Mouse (Mus musculus) hindbrain, postnatal 0 days (tissue): Measurements from ENCODE around the gene Mtf1. TPM values are rescaled to one million over a fixed set of nuclear protein-coding genes. Genes with fewer than 3 reads are reported as not detected.

Experiments
- ATAC-seq: fragments of 200-750 bp; cut with Nextera tagmentation; 2 replicates; pipeline ENCODE4 v1.8.0; 2017; ENCODE audit warnings: mild to moderate bottlenecking, moderate TSS enrichment, moderate library complexity
- DNase-seq: peaks from one replicate; pipeline ENCODE4 v3.0.0-alpha.2; 2015; ENCODE audit warnings: low spot score
- H3K27ac ChIP-seq: fragments of 300-500 bp; sonication (generic); 2 replicates; pipeline ENCODE4 v1.5.1; 2014; ENCODE audit warnings: mild to moderate bottlenecking
- H3K27me3 ChIP-seq: fragments of 300-500 bp; sonication (generic); 2 replicates; pipeline ENCODE4 v1.6.1; 2014; ENCODE audit warnings: low read length, mixed read lengths; ENCODE audit not compliant: insufficient read depth
- H3K36me3 ChIP-seq: fragments of 300-500 bp; sonication (generic); 2 replicates; pipeline ENCODE4 v1.6.1; 2014; ENCODE audit warnings: low read length, mixed read lengths; ENCODE audit not compliant: insufficient read depth
- H3K4me1 ChIP-seq: fragments of 300-500 bp; sonication (generic); 2 replicates; pipeline ENCODE4 v1.6.1; 2014; ENCODE audit warnings: antibody characterized with exemption, low read length, mixed read lengths; ENCODE audit not compliant: insufficient read depth
- H3K4me2 ChIP-seq: fragments of 300-500 bp; sonication (generic); 2 replicates; pipeline ENCODE4 v1.6.1; 2014; ENCODE audit warnings: low read depth, mild to moderate bottlenecking, low read length, moderate library complexity, mixed read lengths
- H3K4me3 ChIP-seq: fragments of 300-500 bp; sonication (generic); 2 replicates; pipeline ENCODE4 v1.5.1; 2014; ENCODE audit warnings: low read length
- H3K9ac ChIP-seq: fragments of 300-500 bp; sonication (generic); replicated peaks from 2 replicates; pipeline ENCODE4 v1.6.1; 2014; ENCODE audit warnings: mild to moderate bottlenecking, low read length, moderate library complexity, mixed read lengths
- H3K9me3 ChIP-seq: fragments of 300-500 bp; sonication (generic); 2 replicates; pipeline ENCODE4 v1.6.1; 2016; ENCODE audit warnings: low read length, mixed read lengths
- CTCF ChIP-seq: IDR thresholded peaks from 2 replicates; pipeline ENCODE4 v1.5.1; 2016; ENCODE audit warnings: antibody characterized with exemption, control low read depth, low read depth
- WGBS: fragments of 180-500 bp; shearing (Covaris S2); extraction: QIAGEN DNeasy Blood & Tissue Kit; methylation state at CpG from one replicate; pipeline ENCODE4 v1.1.7; 2014; 5-methylcytosine and 5-hydroxymethylcytosine counted together
- polyA plus RNA-seq: library from polyadenylated mRNA; unstranded; fragments of >200 nt; fragmentation: Nextera tagmentation; extraction: Ambion mirVana; gene quantifications from 2 replicates; pipeline ENCODE4 v1.2.1, GENCODE M21; 2015
- total RNA-seq: library from RNA; depleted of rRNA; stranded (reverse); fragments of >200 nt; gene quantifications from 2 replicates; pipeline ENCODE4 v1.2.3, GENCODE M21; 2014; rRNA removed

Gene Mtf1
- total and polyA plus RNA-seq, 2 experiments from 2014 or later: 7.7 to 24.7 TPM

GRCm38 (mm10) chr4:124893769-124894168 lies 91.9 kb downstream of the Mtf1 start:
- peaks cover 8% of the 10 kb centered on the region; the same call in 1 of the 2 replicates for H3K4me1 ChIP-seq
- 0 out of 2 replicates have a peak, but pooled peaks cover 6% of the 10 kb centered on the region for H3K27me3 ChIP-seq
- no peaks in the 10 kb centered on the region for H3K9me3 ChIP-seq
- 28% methylated on average over 6 of the region's 6 CpGs for WGBS
- no peak for DNase-seq
- H3K4me3 ChIP-seq: peak overlapping the region; percentile 43
- no peak for TF ChIP-seq CTCF
- H3K36me3 ChIP-seq: no peaks in the 10 kb centered on the region
- peak overlapping the region; percentile 60; the same call in 1 of the 2 replicates for H3K27ac ChIP-seq
- peak overlapping the region; percentile 68 for H3K4me2 ChIP-seq
- ATAC-seq: no peak
- peak overlapping the region; percentile 55 for H3K9ac ChIP-seq

- Histone ChIP-seq H3K27ac (peak overlapping the region; percentile 60; the same call in 1 of the 2 replicates), H3K9ac (peak overlapping the region; percentile 55), H3K9me3 (no peaks in the 10 kb centered on the region), H3K4me1 (peaks cover 8% of the 10 kb centered on the region; the same call in 1 of the 2 replicates), H3K4me2 (peak overlapping the region; percentile 68), H3K27me3 (0 out of 2 replicates have a peak, but pooled peaks cover 6% of the 10 kb centered on the region), H3K4me3 (peak overlapping the region; percentile 43), H3K36me3 (no peaks in the 10 kb centered on the region)
- under 1% methylated on average over 83 of the region's 83 CpGs for WGBS
- peak; percentile 84 for ATAC-seq
- TF ChIP-seq CTCF: peak; percentile 36
- peak; percentile 85 for DNase-seq
Observed at GRCm38 (mm10) chr4:124894508-124895428, 92.9 kb downstream of the Mtf1 start.

- no peak overlapping the region for H3K4me2 ChIP-seq
- H3K9me3 ChIP-seq: no peaks in the 10 kb centered on the region
- H3K27me3 ChIP-seq: 0 out of 2 replicates have a peak, but pooled peaks cover 6% of the 10 kb centered on the region
- H3K9ac ChIP-seq: no peak overlapping the region
- peaks cover 8% of the 10 kb centered on the region; the same call in 1 of the 2 replicates for H3K4me1 ChIP-seq
- TF ChIP-seq CTCF: no peak
- DNase-seq: no peak
- H3K36me3 ChIP-seq: no peaks in the 10 kb centered on the region
- H3K4me3 ChIP-seq: no peak overlapping the region
- WGBS: 30% methylated on average over 10 of the region's 10 CpGs
- H3K27ac ChIP-seq: no peak overlapping the region
- no peak for ATAC-seq
Observed at GRCm38 (mm10) chr4:124898428-124898827, 96.5 kb downstream of the Mtf1 start.

Other genes starting within 250 kb of the Mtf1 start
- 0.26 TPM in 1 of 2 replicates, not detected in the other for gene 3100002H09Rik, start 191.3 kb upstream of the Mtf1 start, total RNA-seq
- gene 3100002H09Rik, start 191.3 kb upstream of the Mtf1 start, polyA plus RNA-seq: 0.23 TPM in 1 of 2 replicates, not detected in the other
- gene Pou3f1, start 145.3 kb upstream of the Mtf1 start, total RNA-seq: 4.8 and 7.0 TPM in 2 replicates
- 4.1 and 6.3 TPM in 2 replicates for gene Pou3f1, start 145.3 kb upstream of the Mtf1 start, polyA plus RNA-seq
- gene Utp11, start 108.5 kb upstream of the Mtf1 start, total RNA-seq: 4.0 and 9.0 TPM in 2 replicates
- gene Utp11, start 108.5 kb upstream of the Mtf1 start, polyA plus RNA-seq: 31.2 and 39.0 TPM in 2 replicates
- gene Fhl3, start 101.4 kb upstream of the Mtf1 start, total RNA-seq: 7.1 and 7.3 TPM in 2 replicates
- gene Fhl3, start 101.4 kb upstream of the Mtf1 start, polyA plus RNA-seq: 2.5 and 3.1 TPM in 2 replicates
- gene Sf3a3, start 87.3 kb upstream of the Mtf1 start, total RNA-seq: 18.7 and 33.0 TPM in 2 replicates
- 79.7 and 87.9 TPM in 2 replicates for gene Sf3a3, start 87.3 kb upstream of the Mtf1 start, polyA plus RNA-seq
- gene Inpp5b, start 60.3 kb upstream of the Mtf1 start, total RNA-seq: 15.9 and 16.0 TPM in 2 replicates
- 14.9 and 15.4 TPM in 2 replicates for gene Inpp5b, start 60.3 kb upstream of the Mtf1 start, polyA plus RNA-seq
- gene Yrdc, start 48.6 kb downstream of the Mtf1 start, total RNA-seq: 52.9 and 76.1 TPM in 2 replicates
- gene Yrdc, start 48.6 kb downstream of the Mtf1 start, polyA plus RNA-seq: 47.0 and 52.9 TPM in 2 replicates
- 206 and 212 TPM in 2 replicates for gene 1110065P20Rik, start 49.1 kb downstream of the Mtf1 start, total RNA-seq
- gene 1110065P20Rik, start 49.1 kb downstream of the Mtf1 start, polyA plus RNA-seq: 143 and 152 TPM in 2 replicates
- 52.3 and 56.9 TPM in 2 replicates for gene Maneal, start 60.1 kb downstream of the Mtf1 start, total RNA-seq
- gene Maneal, start 60.1 kb downstream of the Mtf1 start, polyA plus RNA-seq: 9.4 and 9.6 TPM in 2 replicates
- 28.4 and 49.6 TPM in 2 replicates for gene Epha10, start 78.8 kb downstream of the Mtf1 start, total RNA-seq
- 13.7 and 14.2 TPM in 2 replicates for gene Epha10, start 78.8 kb downstream of the Mtf1 start, polyA plus RNA-seq
- gene 9930104L06Rik, start 134.9 kb downstream of the Mtf1 start, total RNA-seq: 12.8 and 15.5 TPM in 2 replicates
- gene 9930104L06Rik, start 134.9 kb downstream of the Mtf1 start, polyA plus RNA-seq: 9.3 and 9.4 TPM in 2 replicates
- 10.8 and 17.1 TPM in 2 replicates for gene Cdca8, start 137.2 kb downstream of the Mtf1 start, total RNA-seq
- gene Cdca8, start 137.2 kb downstream of the Mtf1 start, polyA plus RNA-seq: 28.9 and 35.1 TPM in 2 replicates
- gene Rspo1, start 184.3 kb downstream of the Mtf1 start, total RNA-seq: 0.36 and 13.6 TPM in 2 replicates
- 0.74 and 0.95 TPM in 2 replicates for gene Rspo1, start 184.3 kb downstream of the Mtf1 start, polyA plus RNA-seq
- gene Gnl2, start 214.5 kb downstream of the Mtf1 start, total RNA-seq: 22.5 and 26.0 TPM in 2 replicates
- gene Gnl2, start 214.5 kb downstream of the Mtf1 start, polyA plus RNA-seq: 70.2 and 77.6 TPM in 2 replicates